Mouse (Mus musculus): ENCODE measurements around the gene Wbp4.

DNA sequence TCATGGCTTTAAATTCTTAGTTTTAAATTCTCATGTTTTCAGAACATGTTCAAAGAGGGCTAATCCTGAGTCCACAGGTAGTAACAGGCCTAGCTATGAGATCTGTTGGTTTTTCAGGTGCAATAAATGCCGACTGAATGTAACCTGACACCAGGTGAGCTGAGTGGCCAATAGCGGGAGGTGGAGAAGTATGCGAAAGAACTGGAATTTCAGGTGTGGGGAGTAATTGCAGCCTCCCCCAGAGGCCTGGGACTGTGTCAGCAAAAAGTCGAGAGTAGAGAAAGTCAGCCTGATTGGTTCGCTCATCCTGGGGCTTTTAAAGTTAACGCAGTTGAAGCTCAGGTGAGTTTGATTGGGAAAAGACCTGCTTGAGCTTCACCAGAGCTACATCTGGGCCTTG, 46.4 kb upstream of the Wbp4 start:
- TF ChIP-seq POLR2A (IDR thresholded peaks at IDR 0.05; ENCODE audit: borderline replicate concordance, control insufficient read depth, low read depth, low read length) (no peak), CTCF (IDR thresholded peaks at IDR 0.05; ENCODE audit: control insufficient read depth, insufficient read depth, low read length) (no peak)
